Mouse (Mus musculus): Measurements from ENCODE around the gene Rnf130.

DNA sequence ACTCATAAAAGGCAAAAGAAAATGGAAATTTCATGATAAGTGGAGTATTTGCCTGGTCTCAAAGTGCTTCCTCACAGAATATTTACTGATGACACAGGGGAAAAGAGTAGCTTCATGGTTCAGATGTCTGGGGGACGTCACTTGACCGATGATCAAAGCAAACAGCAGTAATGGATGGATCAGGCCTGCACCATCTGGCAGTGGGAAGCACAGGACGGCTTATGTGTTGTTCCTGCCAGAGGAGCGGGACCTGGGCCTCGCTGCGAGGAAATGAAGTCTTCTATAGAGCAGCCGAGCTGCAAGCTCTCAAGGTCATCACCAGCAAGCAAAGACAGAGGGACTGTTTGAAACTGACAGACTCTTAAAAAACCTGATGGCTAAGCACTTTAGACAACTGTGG lies 37.0 kb downstream of the Rnf130 start:
- no peak for TF ChIP-seq CTCF (IDR thresholded peaks at IDR 0.05; ENCODE audit: low read depth)
- TF ChIP-seq EP300 (optimal IDR thresholded peaks at IDR 0.05) = no peak

Data from stomach, postnatal 0 days (tissue).